Mouse (Mus musculus): ENCODE measurements around the gene Rab38. TPM values are rescaled to one million over a fixed set of nuclear protein-coding genes. Genes with fewer than 3 reads are reported as not detected.

The Rab38 gene
- total and polyA plus RNA-seq, 2 experiments from 2014 or later = 0.62 to 1.0 TPM

GRCm38 (mm10) chr7:88509748-88510147 is 79.7 kb downstream of the Rab38 start:
- no peak overlapping the region for H3K4me3 ChIP-seq (ENCODE audit: low read depth, low read length)
- TF ChIP-seq CTCF (IDR thresholded peaks at IDR 0.05; ENCODE audit: low read depth) = no peak
- 93% methylated on average over 2 of the region's 2 CpGs for WGBS
- H3K36me3 ChIP-seq (ENCODE audit: insufficient read depth) = no peaks in the 10 kb centered on the region
- no peaks in the 10 kb centered on the region for H3K4me1 ChIP-seq (ENCODE audit: insufficient read depth)
- no peak overlapping the region for H3K9ac ChIP-seq
- no peak for DNase-seq
- H3K4me2 ChIP-seq (ENCODE audit: low read depth) = no peak overlapping the region
- H3K27me3 ChIP-seq (ENCODE audit: insufficient read depth, low read length) = no peaks in the 10 kb centered on the region
- no peak overlapping the region for H3K27ac ChIP-seq (ENCODE audit: low read depth, low read length)
- no peak for ATAC-seq
- H3K9me3 ChIP-seq (ENCODE audit: low read length) = no peaks in the 10 kb centered on the region

- no peaks in the 10 kb centered on the region for H3K36me3 ChIP-seq (ENCODE audit: insufficient read depth)
- no peak for DNase-seq
- H3K27me3 ChIP-seq (ENCODE audit: insufficient read depth, low read length) = no peaks in the 10 kb centered on the region
- no peak overlapping the region for H3K4me2 ChIP-seq (ENCODE audit: low read depth)
- H3K4me1 ChIP-seq (ENCODE audit: insufficient read depth) = no peaks in the 10 kb centered on the region
- H3K9ac ChIP-seq = no peak overlapping the region
- H3K27ac ChIP-seq (ENCODE audit: low read depth, low read length) = no peak overlapping the region
- H3K4me3 ChIP-seq (ENCODE audit: low read depth, low read length) = no peak overlapping the region
- no peaks in the 10 kb centered on the region for H3K9me3 ChIP-seq (ENCODE audit: low read length)
- WGBS = 73% methylated on average over 1 of the region's 1 CpGs
- no peak for ATAC-seq
- no peak for TF ChIP-seq CTCF (IDR thresholded peaks at IDR 0.05; ENCODE audit: low read depth)
Observed at GRCm38 (mm10) chr7:88522481-88522880, 92.4 kb downstream of the Rab38 start.

- 62% methylated on average over 1 of the region's 1 CpGs for whole genome bisulfite sequencing
- H3K27me3 ChIP-seq (ENCODE audit: insufficient read depth, low read length) = no peaks in the 10 kb centered on the region
- no peaks in the 10 kb centered on the region for H3K4me1 ChIP-seq (ENCODE audit: insufficient read depth)
- no peak overlapping the region for H3K9ac ChIP-seq
- H3K27ac ChIP-seq (ENCODE audit: low read depth, low read length) = no peak overlapping the region
- H3K36me3 ChIP-seq (ENCODE audit: insufficient read depth) = no peaks in the 10 kb centered on the region
- H3K4me3 ChIP-seq (ENCODE audit: low read depth, low read length) = no peak overlapping the region
- no peaks in the 10 kb centered on the region for H3K9me3 ChIP-seq (ENCODE audit: low read length)
- ATAC-seq (no peak), DNase-seq (no peak)
- TF ChIP-seq CTCF (IDR thresholded peaks at IDR 0.05; ENCODE audit: low read depth) = no peak
- H3K4me2 ChIP-seq (ENCODE audit: low read depth) = no peak overlapping the region
Observed at GRCm38 (mm10) chr7:88527100-88527671, 97.1 kb downstream of the Rab38 start.

GRCm38 (mm10) chr7:88536127-88536531 is 106.1 kb downstream of the Rab38 start:
- Histone ChIP-seq H3K4me3 (ENCODE audit: low read depth, low read length) (no peak overlapping the region), H3K9ac (no peak overlapping the region), H3K27ac (ENCODE audit: low read depth, low read length) (no peak overlapping the region), H3K36me3 (ENCODE audit: insufficient read depth) (no peaks in the 10 kb centered on the region), H3K4me1 (ENCODE audit: insufficient read depth) (no peaks in the 10 kb centered on the region), H3K9me3 (ENCODE audit: low read length) (no peaks in the 10 kb centered on the region), H3K27me3 (ENCODE audit: insufficient read depth, low read length) (no peaks in the 10 kb centered on the region), H3K4me2 (ENCODE audit: low read depth) (no peak overlapping the region)
- no peak for TF ChIP-seq CTCF (IDR thresholded peaks at IDR 0.05; ENCODE audit: low read depth)
- no peak for DNase-seq
- ATAC-seq = no peak

- no peak for TF ChIP-seq CTCF (IDR thresholded peaks at IDR 0.05; ENCODE audit: low read depth)
- no peak for ATAC-seq
Observed at GRCm38 (mm10) chr7:88536743-88537142, 106.7 kb downstream of the Rab38 start.

More at GRCm38 (mm10) chr7:88536743-88537142, 106.7 kb downstream of the Rab38 start:
- H3K4me1 ChIP-seq (ENCODE audit: insufficient read depth) = no peaks in the 10 kb centered on the region
- no peak overlapping the region for H3K4me2 ChIP-seq (ENCODE audit: low read depth)
- no peak overlapping the region for H3K9ac ChIP-seq
- no peak overlapping the region for H3K27ac ChIP-seq (ENCODE audit: low read depth, low read length)
- no peak for DNase-seq
- H3K9me3 ChIP-seq (ENCODE audit: low read length) = no peaks in the 10 kb centered on the region
- H3K27me3 ChIP-seq (ENCODE audit: insufficient read depth, low read length) = no peaks in the 10 kb centered on the region
- H3K36me3 ChIP-seq (ENCODE audit: insufficient read depth) = no peaks in the 10 kb centered on the region
- WGBS = 67% methylated on average over 3 of the region's 3 CpGs
- H3K4me3 ChIP-seq (ENCODE audit: low read depth, low read length) = no peak overlapping the region

Other genes starting within 250 kb of the Rab38 start
- 8.8 and 12.8 TPM in 2 replicates for gene Ctsc, start 152.2 kb upstream of the Rab38 start, total RNA-seq (2014; rRNA removed)
- 13.6 and 16.1 TPM in 2 replicates for gene Ctsc, start 152.2 kb upstream of the Rab38 start, polyA plus RNA-seq (2015; fragmentation: Nextera tagmentation; extraction: Ambion mirVana)